Mouse (Mus musculus): ENCODE measurements around the gene Itln1. TPM values are rescaled to one million over a fixed set of nuclear protein-coding genes. Genes with fewer than 3 reads are reported as not detected.
"Not testable (repeated sequence)": the region's sequence is repeated elsewhere in the genome, so short reads cannot be mapped to it uniquely, and the experiment has no call there.

The Itln1 gene
- polyA plus RNA-seq, 1 experiment from 2014 or later = 1.0 TPM

GRCm38 (mm10) chr1:171501016-171501610 lies 34.0 kb downstream of the Itln1 start:
- in situ Hi-C loops (cut with MboI; ENCODE audit: low pct_unique_long_range_greater_than_20kb) = no loop called here
- ChIA-PET CTCF (interaction anchor here (0.8 to 2.0 kb wide), 8 partner anchors 11 to 173 kb away, joined by 3 to 8 read pairs (median 4); partner anchors contain the start of gene Dedd), POLR2A (no interaction called here)
- H3K27me3 ChIP-seq = no peaks in the 10 kb centered on the region
- no peak for ATAC-seq
- DNase-seq (ENCODE audit: low read depth, low spot score) = no peak
- no peak for TF ChIP-seq CTCF (IDR thresholded peaks at IDR 0.05)

GRCm38 (mm10) chr1:171499856-171500255 lies 35.2 kb downstream of the Itln1 start:
- in situ Hi-C loops (cut with MboI; ENCODE audit: low pct_unique_long_range_greater_than_20kb) = no loop called here
- CTCF ChIA-PET = interaction anchor here (1.5 kb wide), 1 partner anchor 19 kb away, joined by 5 read pairs; no protein-coding TSS in a partner anchor
- no peak for ATAC-seq
- POLR2A ChIA-PET = interaction anchor here (0.6 kb wide), 1 partner anchor 88 kb away, joined by 3 read pairs; no protein-coding TSS in a partner anchor
- no peak for DNase-seq (ENCODE audit: low read depth, low spot score)
- H3K27me3 ChIP-seq = no peaks in the 10 kb centered on the region
- no peak for TF ChIP-seq CTCF (IDR thresholded peaks at IDR 0.05)

GRCm38 (mm10) chr1:171495371-171495770 lies 39.7 kb downstream of the Itln1 start:
- in situ Hi-C loops (cut with MboI; ENCODE audit: low pct_unique_long_range_greater_than_20kb) = no loop called here
- no peak for TF ChIP-seq CTCF (IDR thresholded peaks at IDR 0.05)
- ChIA-PET POLR2A (no interaction called here), CTCF (interaction anchor here (0.7 to 1.0 kb wide), 3 partner anchors 30 to 170 kb away, joined by 3 to 5 read pairs (median 4); no protein-coding TSS in a partner anchor)
- no peaks in the 10 kb centered on the region for H3K27me3 ChIP-seq
- DNase-seq (ENCODE audit: low read depth, low spot score) (no peak), ATAC-seq (no peak)

- in situ Hi-C loops (cut with MboI; ENCODE audit: low pct_unique_long_range_greater_than_20kb) = no loop called here
- TF ChIP-seq CTCF (IDR thresholded peaks at IDR 0.05) = no peak
Measured at GRCm38 (mm10) chr1:171494241-171494640, 40.9 kb downstream of the Itln1 start.

DNA sequence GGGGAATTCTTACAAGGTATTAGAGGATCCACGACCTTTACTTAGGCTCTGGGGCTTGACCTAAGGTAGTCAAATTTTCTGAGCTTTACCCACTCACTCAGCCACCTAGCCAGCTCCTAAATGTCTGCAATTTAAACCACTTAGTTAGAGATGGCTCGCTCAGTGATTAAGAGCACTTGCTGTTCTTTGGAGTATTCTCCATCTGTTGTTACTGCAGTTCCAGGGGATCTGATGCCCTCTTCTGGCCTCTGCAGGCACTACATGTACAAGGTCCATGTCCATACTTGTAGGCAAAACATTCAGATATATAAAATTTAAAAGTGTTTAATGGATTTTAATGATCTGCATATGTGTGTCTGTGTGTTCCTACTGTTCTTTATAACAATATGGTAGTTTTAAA lies 56.1 kb downstream of the Itln1 start:
- CTCF ChIA-PET = interaction anchor here (0.6 to 2.7 kb wide), 14 partner anchors 9 to 124 kb away, joined by 3 to 25 read pairs (median 5); partner anchors contain the start of genes Klhdc9 and Nectin4
- POLR2A ChIA-PET = interaction anchor here (0.6 kb wide), 1 partner anchor 89 kb away, joined by 3 read pairs; no protein-coding TSS in a partner anchor
- H3K27me3 ChIP-seq = no peaks in the 10 kb centered on the region
- no peak for ATAC-seq
- peak; percentile 78 for TF ChIP-seq CTCF (IDR thresholded peaks at IDR 0.05)
- DNase-seq (ENCODE audit: low read depth, low spot score) = no peak
- in situ Hi-C loops (cut with MboI; ENCODE audit: low pct_unique_long_range_greater_than_20kb) = loop anchor here (5.0 to 10.0 kb wide), 2 partner anchors 117 to 364 kb away; partner anchors contain the start of genes Cfap126 and Klhdc9

More at GRCm38 (mm10) chr1:171494241-171494640, 40.9 kb downstream of the Itln1 start:
- no peak for DNase-seq (ENCODE audit: low read depth, low spot score)
- ChIA-PET CTCF (no interaction called here), POLR2A (no interaction called here)
- no peak for ATAC-seq
- no peaks in the 10 kb centered on the region for H3K27me3 ChIP-seq

DNA sequence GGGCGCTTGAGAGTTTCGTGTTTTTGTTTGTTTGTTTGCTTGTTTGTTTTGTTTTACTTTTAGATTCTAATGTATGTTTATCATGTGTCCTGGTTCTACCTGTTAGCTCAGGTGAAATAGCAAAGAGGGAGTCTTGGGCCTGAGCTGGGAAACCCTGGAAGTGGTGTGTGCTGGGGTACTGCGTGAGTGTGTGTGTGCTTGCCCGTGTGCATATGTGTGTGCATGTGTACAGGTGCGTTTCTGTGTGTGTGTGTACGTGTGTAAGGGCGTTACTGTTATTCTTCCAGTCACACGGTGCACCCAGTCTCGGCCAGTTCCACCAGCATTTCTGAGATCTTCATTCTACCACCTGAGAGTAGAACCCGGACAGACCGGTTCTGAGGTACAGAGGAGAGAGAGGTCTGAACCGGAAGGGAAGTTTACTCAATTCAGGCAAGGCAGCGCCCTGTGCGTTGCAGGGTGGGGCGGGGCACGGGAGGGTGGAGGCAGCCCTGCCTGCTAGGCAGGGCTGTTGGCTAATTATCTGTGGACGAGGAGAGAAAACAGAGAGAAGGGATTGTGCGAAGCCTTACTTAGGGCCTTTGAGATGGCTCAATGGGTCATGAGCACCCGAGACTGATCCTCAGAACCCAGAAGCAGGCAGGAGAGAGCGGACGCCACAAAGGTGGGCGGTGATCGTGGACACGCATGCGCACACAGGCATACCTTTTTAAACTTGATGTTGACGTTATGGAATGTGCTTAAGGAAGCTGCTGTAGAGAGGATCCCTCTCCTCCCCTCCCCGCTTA lies 57.1 kb downstream of the Itln1 start:
- no peak for ATAC-seq
- ChIA-PET POLR2A (interaction anchor here (1.1 kb wide), 1 partner anchor 113 kb away, joined by 3 read pairs; no protein-coding TSS in a partner anchor), CTCF (interaction anchor here (0.6 to 2.7 kb wide), 15 partner anchors 8 to 123 kb away, joined by 3 to 25 read pairs (median 5); partner anchors contain the start of gene Klhdc9)
- DNase-seq (ENCODE audit: low read depth, low spot score) = no peak
- TF ChIP-seq CTCF (IDR thresholded peaks at IDR 0.05) = no peak
- in situ Hi-C loops (cut with MboI; ENCODE audit: low pct_unique_long_range_greater_than_20kb) = loop anchor here (5.0 to 10.0 kb wide), 2 partner anchors 116 to 363 kb away; partner anchors contain the start of genes Cfap126 and Klhdc9
- no peaks in the 10 kb centered on the region for H3K27me3 ChIP-seq

GRCm38 (mm10) chr1:171477123-171477522 lies 58.0 kb downstream of the Itln1 start:
- H3K27me3 ChIP-seq = no peaks in the 10 kb centered on the region
- in situ Hi-C loops (cut with MboI; ENCODE audit: low pct_unique_long_range_greater_than_20kb) = loop anchor here (5.0 to 10.0 kb wide), 2 partner anchors 115 to 362 kb away; partner anchors contain the start of genes Cfap126 and Klhdc9
- ChIA-PET CTCF (interaction anchor here (0.8 to 2.7 kb wide), 7 partner anchors 15 to 115 kb away, joined by 3 to 11 read pairs (median 4); no protein-coding TSS in a partner anchor), POLR2A (interaction anchor here (1.1 kb wide), 1 partner anchor 112 kb away, joined by 3 read pairs; no protein-coding TSS in a partner anchor)
- ATAC-seq (no peak), DNase-seq (ENCODE audit: low read depth, low spot score) (no peak)
- no peak for TF ChIP-seq CTCF (IDR thresholded peaks at IDR 0.05)

- CTCF ChIA-PET = interaction anchor here (1.0 to 1.3 kb wide), 2 partner anchors 28 to 118 kb away, joined by 3 to 4 read pairs; no protein-coding TSS in a partner anchor
- DNase-seq (ENCODE audit: low read depth, low spot score) (no peak), ATAC-seq (no peak)
- POLR2A ChIA-PET = no interaction called here
- H3K27me3 ChIP-seq = no peaks in the 10 kb centered on the region
- in situ Hi-C loops (cut with MboI; ENCODE audit: low pct_unique_long_range_greater_than_20kb) = loop anchor here (10.0 kb wide), 1 partner anchor 359 kb away; the partner anchor contains the start of gene Cfap126
- TF ChIP-seq CTCF (IDR thresholded peaks at IDR 0.05) = no peak
Measured at GRCm38 (mm10) chr1:171473920-171474640, 61.0 kb downstream of the Itln1 start.

- in situ Hi-C loops (cut with MboI; ENCODE audit: low pct_unique_long_range_greater_than_20kb) = loop anchor here (10.0 kb wide), 1 partner anchor 359 kb away; the partner anchor contains the start of gene Cfap126
- ChIA-PET CTCF (interaction anchor here (1.0 to 1.3 kb wide), 2 partner anchors 28 to 118 kb away, joined by 3 to 4 read pairs; no protein-coding TSS in a partner anchor), POLR2A (no interaction called here)
- no peaks in the 10 kb centered on the region for H3K27me3 ChIP-seq
- ATAC-seq (no peak), DNase-seq (ENCODE audit: low read depth, low spot score) (no peak)
- TF ChIP-seq CTCF (IDR thresholded peaks at IDR 0.05) = no peak
Measured at GRCm38 (mm10) chr1:171473506-171473905, 61.6 kb downstream of the Itln1 start.

GRCm38 (mm10) chr1:171471941-171472340 lies 63.2 kb downstream of the Itln1 start:
- POLR2A ChIA-PET = interaction anchor here (0.6 kb wide), 1 partner anchor 35 kb away, joined by 4 read pairs; no protein-coding TSS in a partner anchor
- in situ Hi-C loops (cut with MboI; ENCODE audit: low pct_unique_long_range_greater_than_20kb) = loop anchor here (10.0 kb wide), 1 partner anchor 357 kb away; the partner anchor contains the start of gene Cfap126
- ATAC-seq; CTCF ChIA-PET; DNase-seq (ENCODE audit: low read depth, low spot score); H3K27me3 ChIP-seq: not testable (repeated sequence)
